Mouse (Mus musculus): ENCODE data around the gene Supt4a. TPM values are rescaled to one million over a fixed set of nuclear protein-coding genes. Genes with fewer than 3 reads are reported as not detected.

Supt4a gene
- polyA plus RNA-seq, 2 experiments from 2014 or later: 346 to 405 TPM

DNA sequence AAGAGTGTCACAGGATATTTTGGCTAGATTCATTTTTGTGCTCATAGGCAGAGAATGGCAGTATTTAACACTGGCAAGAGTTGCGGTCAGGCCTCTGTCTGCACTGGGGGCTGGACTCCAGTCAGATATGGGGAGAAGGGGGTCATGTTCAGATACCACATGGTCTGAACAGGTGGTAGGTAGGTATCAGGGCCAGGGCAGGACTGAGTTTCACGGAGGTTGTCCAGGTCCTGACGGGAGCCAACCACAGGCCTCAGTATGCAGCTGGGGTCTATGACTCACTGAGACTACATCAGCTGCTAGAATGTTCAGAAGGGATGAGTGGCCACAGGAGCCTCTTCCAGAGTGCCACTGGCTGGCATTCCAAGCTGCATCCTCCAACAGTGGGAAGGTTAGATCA, 35.0 kb downstream of the Supt4a start:
- ATAC-seq: no peak

DNA sequence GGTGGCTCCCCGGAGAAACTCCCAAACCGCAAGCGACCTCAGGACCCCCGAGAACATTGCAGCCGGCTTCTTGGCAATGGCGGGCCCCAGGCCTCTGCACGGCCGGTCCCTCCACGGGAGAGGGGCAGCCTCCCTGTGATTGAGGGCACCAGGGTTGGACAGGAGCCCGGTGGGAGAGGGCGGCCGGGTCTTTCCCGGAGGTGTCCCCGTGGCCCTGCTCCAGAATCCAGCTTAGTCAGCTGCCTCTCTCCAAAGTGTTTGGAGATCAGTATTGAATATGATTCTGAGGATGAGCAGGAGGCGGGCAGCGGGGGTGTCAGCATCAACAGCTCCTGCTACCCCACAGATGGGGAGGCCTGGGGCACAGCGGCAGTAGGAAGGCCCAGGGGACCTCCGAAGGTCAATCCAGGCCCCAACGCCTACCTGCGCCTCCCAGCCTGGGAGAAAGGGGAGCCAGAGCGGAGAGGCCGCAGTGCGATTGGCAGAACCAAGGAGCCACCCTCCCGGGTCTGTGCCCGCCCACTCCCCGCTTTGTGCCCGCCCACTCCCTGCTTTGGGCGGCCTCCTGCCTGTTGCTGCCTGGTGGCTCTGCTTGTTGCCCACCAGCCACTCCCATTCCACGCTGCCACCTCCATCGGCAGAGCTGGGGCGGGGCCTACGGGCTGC, 40.9 kb downstream of the Supt4a start:
- ATAC-seq: no peak

DNA sequence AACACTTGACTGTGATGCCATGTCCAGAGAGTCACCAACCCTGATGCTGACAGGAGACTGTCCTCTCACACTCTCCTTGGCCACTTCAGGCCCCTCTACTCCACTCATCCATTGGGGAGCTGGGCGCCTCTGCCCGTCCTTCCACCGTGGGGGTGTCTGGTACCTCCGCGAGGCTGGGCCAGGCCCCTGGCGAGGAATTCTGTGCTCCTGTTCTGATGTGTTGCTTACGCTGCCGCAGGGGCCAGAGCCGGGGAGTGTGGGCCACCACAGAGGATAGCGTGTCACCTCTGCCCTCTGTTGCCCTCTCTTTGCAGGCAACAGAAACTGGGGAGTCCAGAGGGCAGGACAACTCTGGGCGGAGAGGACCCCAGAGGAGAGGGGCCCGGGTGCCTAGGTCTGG, 41.6 kb downstream of the Supt4a start:
- ATAC-seq: no peak

DNA sequence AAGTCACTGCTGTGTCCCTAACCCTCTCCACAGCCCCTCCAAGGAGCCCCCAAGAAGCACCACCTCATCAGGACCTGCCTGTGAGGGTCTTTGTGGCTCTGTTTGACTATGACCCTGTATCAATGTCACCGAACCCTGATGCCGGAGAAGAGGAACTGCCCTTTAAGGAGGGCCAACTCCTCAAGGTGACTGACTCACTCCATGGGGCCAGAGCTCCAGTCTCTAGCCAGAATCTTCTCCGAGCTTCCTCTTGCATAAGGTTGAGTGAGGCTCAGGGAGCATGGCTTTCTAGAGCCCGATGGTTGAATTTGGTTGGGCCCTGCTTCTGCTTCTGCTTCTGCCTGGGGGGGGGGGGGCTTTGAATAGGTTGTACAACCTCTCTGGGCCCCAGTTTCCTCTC, 42.0 kb downstream of the Supt4a start:
- no peak for ATAC-seq

DNA sequence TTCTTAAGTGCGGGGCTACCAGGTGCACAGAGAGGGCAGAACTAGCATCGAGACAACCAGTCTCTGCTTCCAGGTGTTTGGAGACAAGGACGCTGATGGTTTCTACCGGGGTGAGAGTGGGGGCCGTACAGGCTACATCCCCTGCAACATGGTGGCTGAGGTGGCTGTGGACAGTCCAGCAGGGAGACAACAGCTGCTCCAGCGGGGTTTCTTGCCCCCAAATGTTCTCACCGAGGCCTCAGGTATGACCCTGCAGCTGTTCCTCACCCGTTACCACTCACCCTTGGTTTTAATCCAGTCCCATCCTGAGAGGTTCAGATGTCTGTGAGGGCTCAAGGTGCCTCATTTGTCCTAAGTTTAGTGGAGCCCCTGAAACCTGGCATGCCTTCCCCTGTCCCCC, 42.8 kb downstream of the Supt4a start:
- no peak for ATAC-seq

DNA sequence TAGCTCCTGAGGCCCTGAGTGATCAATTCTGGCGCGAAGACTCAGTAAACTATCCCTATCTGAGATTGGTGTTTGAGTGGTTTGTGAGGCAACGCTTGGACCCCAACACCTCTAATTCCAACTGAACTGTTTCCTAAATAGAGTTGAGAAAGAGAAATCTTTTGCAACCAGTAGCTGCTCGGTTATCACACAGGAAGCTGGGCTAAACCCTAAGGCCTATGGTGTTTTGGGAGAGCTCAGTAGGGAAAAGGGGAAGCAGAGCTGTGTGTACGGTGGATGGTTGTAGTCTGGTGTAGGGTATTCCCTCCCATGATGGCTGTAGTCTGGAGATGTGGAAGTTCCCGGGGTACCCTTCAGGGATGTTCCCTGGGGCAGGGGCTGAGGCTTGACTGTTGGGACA, 52.7 kb downstream of the Supt4a start:
- ATAC-seq: no peak

Other genes starting within 250 kb of the Supt4a start
- not detected for gene Gm11492, start 170.9 kb upstream of the Supt4a start, polyA plus RNA-seq (2017; shearing (Covaris generic))
- gene Sept4, start 168.6 kb upstream of the Supt4a start, polyA plus RNA-seq (2017; shearing (Covaris generic)): 1 to 10 TPM; 1.5 to 3.7 TPM
- 10 to 100 TPM in 1 of 2 experiments, 1 to 10 TPM in 1; 8.8 to 22.1 TPM for gene Mtmr4, start 145.4 kb upstream of the Supt4a start, polyA plus RNA-seq (2017; shearing (Covaris generic))
- gene Hsf5, start 120.4 kb upstream of the Supt4a start, polyA plus RNA-seq (2017; shearing (Covaris generic)): under 1 TPM; 0.17 to 0.19 TPM
- gene Rnf43, start 74.8 kb upstream of the Supt4a start, polyA plus RNA-seq (2017; shearing (Covaris generic)): 10 to 100 TPM; 24.9 to 25.4 TPM
- gene Tspoap1, start 23.0 kb downstream of the Supt4a start, polyA plus RNA-seq (2017; shearing (Covaris generic)): 1 to 10 TPM; 3.1 to 3.7 TPM
- not detected for gene Mpo, start 56.0 kb downstream of the Supt4a start, polyA plus RNA-seq (2017; shearing (Covaris generic))
- not detected for gene Lpo, start 90.7 kb downstream of the Supt4a start, polyA plus RNA-seq (2017; shearing (Covaris generic))
- gene Mks1, start 115.7 kb downstream of the Supt4a start, polyA plus RNA-seq (2017; shearing (Covaris generic)): 1 to 10 TPM; 5.1 to 9.9 TPM
- not detected for gene Epx, start 138.0 kb downstream of the Supt4a start, polyA plus RNA-seq (2017; shearing (Covaris generic))
- gene Olfr462, start 154.7 kb downstream of the Supt4a start, polyA plus RNA-seq (2017; shearing (Covaris generic)): not detected
- gene Olfr463, start 159.8 kb downstream of the Supt4a start, polyA plus RNA-seq (2017; shearing (Covaris generic)): not detected
- gene Olfr464, start 183.4 kb downstream of the Supt4a start, polyA plus RNA-seq (2017; shearing (Covaris generic)): not detected
- gene Dynll2, start 250.0 kb downstream of the Supt4a start, polyA plus RNA-seq (2017; shearing (Covaris generic)): 1 to 10 TPM; 4.0 to 4.6 TPM

All from CD4-positive, CD25-positive, alpha-beta regulatory T cell, adult 4 months (primary cell).